Mouse (Mus musculus): ENCODE measurements around the gene Catsper2.

GRCm38 (mm10) chr2:121443068-121443349 lies 29.4 kb upstream of the Catsper2 start:
- TF ChIP-seq CTCF (IDR thresholded peaks at IDR 0.05; ENCODE audit: borderline replicate concordance, insufficient read depth, low read length): no peak
- no peak for TF ChIP-seq POLR2A (IDR thresholded peaks at IDR 0.05; ENCODE audit: low read depth, low read length)
